In the genomic region with DNA sequence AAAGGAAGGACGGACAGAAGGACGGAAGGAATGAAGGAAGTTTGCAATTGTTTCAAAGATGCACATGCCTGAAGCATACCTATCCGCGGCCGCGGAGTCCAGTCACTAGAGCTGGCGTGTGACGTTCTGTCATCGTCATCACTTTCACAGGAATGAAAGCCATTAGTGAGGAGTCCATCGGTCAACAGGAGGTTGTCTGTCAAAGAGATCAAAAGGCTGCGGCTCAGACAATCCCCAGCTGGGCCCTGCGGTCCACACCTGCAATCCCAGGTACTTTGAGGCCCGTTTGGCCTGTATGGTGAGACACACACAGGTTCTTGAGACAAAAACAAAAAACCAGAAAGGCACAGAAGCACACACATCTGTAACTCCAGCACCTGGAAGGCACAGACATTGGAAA, we compare ENCODE assay signal across 7 mouse cellular contexts. TPM values are rescaled to one million over a fixed set of nuclear protein-coding genes. Genes with fewer than 3 reads are reported as not detected.
DNase-seq lines count a peak whose midpoint lies in the region; ATAC-seq and TF ChIP-seq lines count a peak whose summit lies in the region.

No protein-coding gene starts in this region.

- WGBS in hindbrain, embryonic 12.5 days = 53% methylated on average over 13 of the region's 13 CpGs
- WGBS in limb, embryonic 15.5 days = 49% methylated on average over 13 of the region's 13 CpGs

- H3K27me3 ChIP-seq in E14TG2a.4 (ENCODE audit: insufficient read depth, low read length) = no peaks in the 10 kb centered on the region
- no peaks in the 10 kb centered on the region for H3K27me3 ChIP-seq in MEL (ENCODE audit: control insufficient read depth in 1 of 2, insufficient read depth in 2 of 2, low read length in 2 of 2)
- no peaks in the 10 kb centered on the region for H3K27me3 ChIP-seq in hindbrain, embryonic 12.5 days
- H3K27me3 ChIP-seq in limb, embryonic 15.5 days = no peaks in the 10 kb centered on the region

- no peak for TF ChIP-seq CTCF in E14TG2a.4 (conservative IDR thresholded peaks at IDR 0.05; ENCODE audit: low read length)
- TF ChIP-seq CTCF in MEL (IDR thresholded peaks at IDR 0.05 in 2 of 3, conservative IDR thresholded peaks at IDR 0.05 in 1 of 3; ENCODE audit: control insufficient read depth in 1 of 3, insufficient read depth in 1 of 3, low read depth in 2 of 3, low read length in 3 of 3, poor library complexity in 1 of 3, severe bottlenecking in 1 of 3) = no peak

- no peak for TF ChIP-seq RAD21 in MEL (IDR thresholded peaks at IDR 0.05; ENCODE audit: low read depth, low read length)

- H3K4me1 ChIP-seq in E14TG2a.4 (replicated peaks; ENCODE audit: low read depth, low read length) = peaks cover 58% of the 10 kb centered on the region
- peaks cover 3 to 12% of the 10 kb centered on the region in 2 experiments; a peak in 3 of 4 replicates for H3K4me1 ChIP-seq in MEL (ENCODE audit: control insufficient read depth in 1 of 2, insufficient read depth in 2 of 2, low read length in 2 of 2)
- peaks cover 18% of the 10 kb centered on the region for H3K4me1 ChIP-seq in hindbrain, embryonic 12.5 days
- H3K4me1 ChIP-seq in limb, embryonic 15.5 days = peaks cover 16% of the 10 kb centered on the region

- H3K27ac ChIP-seq in MEL (ENCODE audit: control insufficient read depth, low read depth, low read length) = no peak overlapping the region
- H3K27ac ChIP-seq in hindbrain, embryonic 12.5 days = no peak overlapping the region
- no peak overlapping the region for H3K27ac ChIP-seq in limb, embryonic 15.5 days

- DNase-seq in MEL (ENCODE audit: low read depth, low spot score) = no peak
- peak; percentile 43 for DNase-seq in yolk sac, embryonic 10.5 days (ENCODE audit: low spot score)
- DNase-seq in ovary, adult 18-20 months (ENCODE audit: low spot score) = no peak
- no peak for DNase-seq in layer of hippocampus, postnatal 36 days

- peaks cover 21% of the 10 kb centered on the region for H3K79me2 ChIP-seq in MEL (ENCODE audit: control insufficient read depth, insufficient read depth, low read length, poor library complexity)

- peak overlapping the region; percentile 1; the same call in 1 of the 2 replicates for H3K9ac ChIP-seq in MEL (ENCODE audit: control insufficient read depth, low read depth, low read length, poor library complexity, severe bottlenecking)
- peak overlapping the region; percentile 41 for H3K9ac ChIP-seq in hindbrain, embryonic 12.5 days
- H3K9ac ChIP-seq in limb, embryonic 15.5 days = no peak overlapping the region

- H3K9me3 ChIP-seq in E14TG2a.4 (ENCODE audit: low read length) = no peaks in the 10 kb centered on the region
- H3K9me3 ChIP-seq in MEL (replicated peaks; ENCODE audit: insufficient read depth, low read length) = no peaks in the 10 kb centered on the region
- no peaks in the 10 kb centered on the region for H3K9me3 ChIP-seq in hindbrain, embryonic 12.5 days (replicated peaks)
- H3K9me3 ChIP-seq in limb, embryonic 15.5 days = no peaks in the 10 kb centered on the region

- peaks cover 50% of the 10 kb centered on the region for H3K36me3 ChIP-seq in E14TG2a.4 (ENCODE audit: insufficient read depth, low read length)
- peaks cover 0 to 10% of the 10 kb centered on the region in 2 experiments; a peak in 2 of 4 replicates for H3K36me3 ChIP-seq in MEL (ENCODE audit: control insufficient read depth in 1 of 2, insufficient read depth in 2 of 2, low read length in 2 of 2)
- H3K36me3 ChIP-seq in hindbrain, embryonic 12.5 days = peaks cover 6% of the 10 kb centered on the region; the same call in 1 of the 2 replicates
- H3K36me3 ChIP-seq in limb, embryonic 15.5 days = peaks cover 23% of the 10 kb centered on the region

- TF ChIP-seq EP300 in MEL (IDR thresholded peaks at IDR 0.05; ENCODE audit: low read depth in 1 of 2, low read length in 2 of 2) = no peak

- peak overlapping the region; percentile 86 for H3K4me3 ChIP-seq in E14TG2a.4 (replicated peaks; ENCODE audit: low read length)
- H3K4me3 ChIP-seq in MEL (ENCODE audit: control insufficient read depth in 1 of 2, insufficient read depth in 1 of 2, low read depth in 2 of 2, low read length in 2 of 2) = peak overlapping the region; percentile 98 to 99; a peak in 2 of 4 replicates
- peak overlapping the region; percentile 67 for H3K4me3 ChIP-seq in hindbrain, embryonic 12.5 days
- peak overlapping the region; percentile 83 for H3K4me3 ChIP-seq in limb, embryonic 15.5 days

- no peak for TF ChIP-seq POLR2A in MEL (IDR thresholded peaks at IDR 0.05; ENCODE audit: control insufficient read depth in 1 of 2, insufficient read depth in 1 of 2, low read depth in 1 of 2, low read length in 2 of 2, poor library complexity in 1 of 2)

- H3K4me2 ChIP-seq in hindbrain, embryonic 12.5 days (replicated peaks) = peak overlapping the region; percentile 73
- peak overlapping the region; percentile 79 for H3K4me2 ChIP-seq in limb, embryonic 15.5 days

- ATAC-seq in hindbrain, embryonic 12.5 days (ENCODE audit: low FRiP score) = no peak
- ATAC-seq in limb, embryonic 15.5 days (ENCODE audit: insufficient number of reproducible peaks, low FRiP score, low TSS enrichment, low read depth) = no peak

TF ChIP-seq in MEL, 35 proteins besides CTCF, POLR2A, EP300 and RAD21:
- TF ChIP-seq MAX (IDR thresholded peaks at IDR 0.05; ENCODE audit: low read length) (no peak), NELFE (IDR thresholded peaks at IDR 0.05; ENCODE audit: low read depth, low read length) (no peak), POLR2AphosphoS2 (IDR thresholded peaks at IDR 0.05; ENCODE audit: low read length) (no peak), RCOR1 (IDR thresholded peaks at IDR 0.05; ENCODE audit: low read depth, low read length) (no peak)

RNA-seq across cellular contexts. Expression of a gene that starts 44.6 kb away (rescaled TPM):
- 9.1 and 13.2 TPM in 2 replicates for total RNA-seq in MEL (2012; rRNA removed)
- polyA plus RNA-seq in MEL (2012; ENCODE audit: insufficient read depth in 1 of 2, insufficient read length in 2 of 2, low read depth in 1 of 2, low replicate concordance in 2 of 2, missing spikeins in 1 of 2) = 10 to 100 TPM in 1 of 2 experiments, not detected in 1; 19.8 TPM
- polyA plus RNA-seq in hindbrain, embryonic 12.5 days (2016; fragmentation: Nextera tagmentation; extraction: Ambion mirVana) = 7.8 and 8.6 TPM in 2 replicates
- polyA plus RNA-seq in limb, embryonic 15.5 days (2015; fragmentation: Nextera tagmentation; extraction: Ambion mirVana) = 3.7 and 4.8 TPM in 2 replicates
- total RNA-seq in layer of hippocampus, postnatal 36 days (2021) = 10 to 100 TPM; 12.8 to 15.4 TPM

RNA-seq across cellular contexts. Expression of a gene that starts 45.3 kb away (rescaled TPM):
- 2.7 and 2.9 TPM in 2 replicates for total RNA-seq in MEL (2012; rRNA removed)
- 1 to 10 TPM in 1 of 2 experiments, not detected in 1; 7.3 TPM for polyA plus RNA-seq in MEL (2012; ENCODE audit: insufficient read depth in 1 of 2, insufficient read length in 2 of 2, low read depth in 1 of 2, low replicate concordance in 2 of 2, missing spikeins in 1 of 2)
- polyA plus RNA-seq in hindbrain, embryonic 12.5 days (2016; fragmentation: Nextera tagmentation; extraction: Ambion mirVana) = 14.1 and 17.4 TPM in 2 replicates
- polyA plus RNA-seq in limb, embryonic 15.5 days (2015; fragmentation: Nextera tagmentation; extraction: Ambion mirVana) = 8.3 and 9.0 TPM in 2 replicates
- 10 to 100 TPM; 16.8 to 23.7 TPM for total RNA-seq in layer of hippocampus, postnatal 36 days (2021)
